Mouse (Mus musculus) hindbrain, postnatal 0 days (tissue): ENCODE results near the gene Stt3a. TPM values are rescaled to one million over a fixed set of nuclear protein-coding genes. Genes with fewer than 3 reads are reported as not detected.

ENCODE experiments used
- ATAC-seq: fragments of 200-750 bp; cut with Nextera tagmentation; 2 replicates; pipeline ENCODE4 v1.8.0; 2017; ENCODE audit warnings: mild to moderate bottlenecking, moderate TSS enrichment, moderate library complexity
- DNase-seq: peaks from one replicate; pipeline ENCODE4 v3.0.0-alpha.2; 2015; ENCODE audit warnings: low spot score
- H3K27ac ChIP-seq: fragments of 300-500 bp; sonication (generic); 2 replicates; pipeline ENCODE4 v1.5.1; 2014; ENCODE audit warnings: mild to moderate bottlenecking
- H3K27me3 ChIP-seq: fragments of 300-500 bp; sonication (generic); 2 replicates; pipeline ENCODE4 v1.6.1; 2014; ENCODE audit warnings: low read length, mixed read lengths; ENCODE audit not compliant: insufficient read depth
- H3K36me3 ChIP-seq: fragments of 300-500 bp; sonication (generic); 2 replicates; pipeline ENCODE4 v1.6.1; 2014; ENCODE audit warnings: low read length, mixed read lengths; ENCODE audit not compliant: insufficient read depth
- H3K4me1 ChIP-seq: fragments of 300-500 bp; sonication (generic); 2 replicates; pipeline ENCODE4 v1.6.1; 2014; ENCODE audit warnings: antibody characterized with exemption, low read length, mixed read lengths; ENCODE audit not compliant: insufficient read depth
- H3K4me2 ChIP-seq: fragments of 300-500 bp; sonication (generic); 2 replicates; pipeline ENCODE4 v1.6.1; 2014; ENCODE audit warnings: low read depth, mild to moderate bottlenecking, low read length, moderate library complexity, mixed read lengths
- H3K4me3 ChIP-seq: fragments of 300-500 bp; sonication (generic); 2 replicates; pipeline ENCODE4 v1.5.1; 2014; ENCODE audit warnings: low read length
- H3K9ac ChIP-seq: fragments of 300-500 bp; sonication (generic); replicated peaks from 2 replicates; pipeline ENCODE4 v1.6.1; 2014; ENCODE audit warnings: mild to moderate bottlenecking, low read length, moderate library complexity, mixed read lengths
- H3K9me3 ChIP-seq: fragments of 300-500 bp; sonication (generic); 2 replicates; pipeline ENCODE4 v1.6.1; 2016; ENCODE audit warnings: low read length, mixed read lengths
- CTCF ChIP-seq: IDR thresholded peaks from 2 replicates; pipeline ENCODE4 v1.5.1; 2016; ENCODE audit warnings: antibody characterized with exemption, control low read depth, low read depth
- WGBS: fragments of 180-500 bp; shearing (Covaris S2); extraction: QIAGEN DNeasy Blood & Tissue Kit; methylation state at CpG from one replicate; pipeline ENCODE4 v1.1.7; 2014; 5-methylcytosine and 5-hydroxymethylcytosine counted together
- polyA plus RNA-seq: library from polyadenylated mRNA; unstranded; fragments of >200 nt; fragmentation: Nextera tagmentation; extraction: Ambion mirVana; gene quantifications from 2 replicates; pipeline ENCODE4 v1.2.1, GENCODE M21; 2015
- total RNA-seq: library from RNA; depleted of rRNA; stranded (reverse); fragments of >200 nt; gene quantifications from 2 replicates; pipeline ENCODE4 v1.2.3, GENCODE M21; 2014; rRNA removed

The Stt3a gene
- total and polyA plus RNA-seq, 2 experiments from 2014 or later = 80.1 to 81.1 TPM

- WGBS = 65% methylated on average over 3 of the region's 3 CpGs
- TF ChIP-seq CTCF = peak; percentile 51
- ATAC-seq = no peak
- Histone ChIP-seq H3K4me2 (no peak overlapping the region), H3K27ac (no peak overlapping the region), H3K4me3 (no peak overlapping the region), H3K36me3 (no peaks in the 10 kb centered on the region), H3K27me3 (no peaks in the 10 kb centered on the region), H3K4me1 (no peaks in the 10 kb centered on the region), H3K9me3 (no peaks in the 10 kb centered on the region), H3K9ac (no peak overlapping the region)
- DNase-seq = peak; percentile 48
Observed at GRCm38 (mm10) chr9:36716624-36717023, 50.9 kb downstream of the Stt3a start.

- 93% methylated on average over 6 of the region's 6 CpGs for WGBS
- TF ChIP-seq CTCF = no peak
- DNase-seq (no peak), ATAC-seq (no peak)
- no peak overlapping the region for H3K4me3 ChIP-seq
- no peak overlapping the region for H3K4me2 ChIP-seq
- H3K36me3 ChIP-seq = no peaks in the 10 kb centered on the region
- H3K4me1 ChIP-seq = no peaks in the 10 kb centered on the region
- H3K27me3 ChIP-seq = no peaks in the 10 kb centered on the region
- no peak overlapping the region for H3K27ac ChIP-seq
- H3K9me3 ChIP-seq = no peaks in the 10 kb centered on the region
- H3K9ac ChIP-seq = no peak overlapping the region
Observed at GRCm38 (mm10) chr9:36707304-36707703, 60.2 kb downstream of the Stt3a start.

DNA sequence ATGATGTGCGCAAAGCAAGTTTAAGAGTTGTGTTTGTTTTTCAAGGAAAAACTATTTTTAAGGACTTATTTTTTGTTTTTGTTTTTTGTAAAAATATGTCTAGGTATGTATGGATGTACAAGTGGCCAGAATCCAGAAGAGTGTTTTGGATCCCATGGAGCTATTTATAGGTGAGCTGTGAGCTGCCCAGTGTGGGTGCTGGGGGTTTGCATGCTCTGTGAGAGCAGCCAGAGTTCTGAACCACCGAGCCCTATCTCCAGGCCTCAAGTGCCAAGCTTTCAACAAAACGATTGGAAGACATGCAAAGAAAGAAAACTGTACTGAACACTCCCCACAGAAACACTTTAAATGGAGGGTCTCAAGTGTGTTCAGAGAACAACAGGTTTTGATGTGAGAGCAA is 61.6 kb downstream of the Stt3a start:
- Histone ChIP-seq H3K4me2 (no peak overlapping the region), H3K4me1 (no peaks in the 10 kb centered on the region), H3K27me3 (no peaks in the 10 kb centered on the region), H3K9ac (no peak overlapping the region), H3K9me3 (no peaks in the 10 kb centered on the region), H3K36me3 (no peaks in the 10 kb centered on the region), H3K27ac (no peak overlapping the region), H3K4me3 (no peak overlapping the region)
- no peak for ATAC-seq
- DNase-seq = no peak
- WGBS = 90% methylated on average over 3 of the region's 3 CpGs
- no peak for TF ChIP-seq CTCF

GRCm38 (mm10) chr9:36694276-36694675 is 73.2 kb downstream of the Stt3a start:
- Histone ChIP-seq H3K27ac (no peak overlapping the region), H3K27me3 (no peaks in the 10 kb centered on the region), H3K4me1 (no peaks in the 10 kb centered on the region), H3K36me3 (no peaks in the 10 kb centered on the region), H3K9ac (no peak overlapping the region), H3K9me3 (no peaks in the 10 kb centered on the region), H3K4me2 (no peak overlapping the region), H3K4me3 (no peak overlapping the region)
- no peak for DNase-seq
- no peak for TF ChIP-seq CTCF
- ATAC-seq = no peak
- 93% methylated on average over 10 of the region's 10 CpGs for WGBS

- Histone ChIP-seq H3K27ac (no peak within 1 kb of the TSS), H3K9ac (no peak within 1 kb of the TSS), H3K4me2 (no peak within 1 kb of the TSS), H3K4me1 (no peaks in the 10 kb centered on the region), H3K9me3 (no peaks in the 10 kb centered on the region), H3K4me3 (no peak within 1 kb of the TSS), H3K27me3 (no peaks in the 10 kb centered on the region), H3K36me3 (no peaks in the 10 kb centered on the region)
- WGBS = 70% methylated on average over 1 of the region's 1 CpGs
- DNase-seq (no peak), ATAC-seq (no peak)
- no peak for TF ChIP-seq CTCF
Observed at GRCm38 (mm10) chr9:36692920-36693319, 74.6 kb downstream of the Stt3a start, which contains the start of gene Acrv1. Gene Acrv1, plus strand, starts transcription at chr9:36693220.

- no peak for TF ChIP-seq CTCF
- Histone ChIP-seq H3K4me3 (no peak overlapping the region), H3K4me2 (no peak overlapping the region), H3K9ac (no peak overlapping the region), H3K4me1 (no peaks in the 10 kb centered on the region), H3K27ac (no peak overlapping the region), H3K36me3 (no peaks in the 10 kb centered on the region), H3K9me3 (no peaks in the 10 kb centered on the region), H3K27me3 (no peaks in the 10 kb centered on the region)
- DNase-seq (peak; percentile 39), ATAC-seq (no peak)
Observed at GRCm38 (mm10) chr9:36687329-36687728, 80.2 kb downstream of the Stt3a start.

DNA sequence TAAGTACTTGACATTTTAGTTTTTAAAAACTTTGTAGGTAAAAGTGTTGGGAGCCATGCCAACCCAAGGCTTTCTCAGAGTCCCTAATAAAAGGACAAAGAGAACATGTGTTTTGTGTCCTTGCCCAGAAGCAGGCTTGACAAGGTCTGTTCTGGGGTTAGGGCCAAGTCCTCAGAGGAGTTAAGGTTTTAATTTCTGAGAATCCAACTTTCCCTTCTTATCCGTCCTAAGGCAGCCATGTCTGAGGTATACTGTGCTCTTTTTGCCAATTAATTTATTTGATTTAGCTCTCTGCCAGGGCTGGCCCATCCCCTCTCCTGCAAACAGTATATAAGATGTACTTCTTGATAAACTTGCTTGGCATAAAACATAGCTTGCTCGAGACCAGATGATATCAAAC is 86.1 kb downstream of the Stt3a start:
- ATAC-seq (no peak), DNase-seq (peak; percentile 2)
- H3K9ac ChIP-seq = no peak overlapping the region
- H3K4me1 ChIP-seq = no peaks in the 10 kb centered on the region
- no peaks in the 10 kb centered on the region for H3K27me3 ChIP-seq
- no peaks in the 10 kb centered on the region for H3K36me3 ChIP-seq
- no peak overlapping the region for H3K27ac ChIP-seq
- no peak for TF ChIP-seq CTCF
- no peak overlapping the region for H3K4me2 ChIP-seq
- WGBS = 61% methylated on average over 2 of the region's 2 CpGs
- H3K4me3 ChIP-seq = no peak overlapping the region
- no peaks in the 10 kb centered on the region for H3K9me3 ChIP-seq

Other genes with a start within 250 kb of the Stt3a start
- not detected in 2 replicates for gene Gm5615, start 225.7 kb downstream of the Stt3a start, total RNA-seq
- gene Gm5615, start 225.7 kb downstream of the Stt3a start, polyA plus RNA-seq = not detected in 2 replicates
- not detected in 2 replicates for gene Gm17689, start 185.0 kb downstream of the Stt3a start, total RNA-seq
- gene Gm17689, start 185.0 kb downstream of the Stt3a start, polyA plus RNA-seq = not detected in 2 replicates
- not detected in 2 replicates for gene A630095E13Rik, start 124.3 kb downstream of the Stt3a start, total RNA-seq
- gene A630095E13Rik, start 124.3 kb downstream of the Stt3a start, polyA plus RNA-seq = not detected in 2 replicates
- not detected in 2 replicates for gene Acrv1, start 74.5 kb downstream of the Stt3a start, total RNA-seq
- gene Acrv1, start 74.5 kb downstream of the Stt3a start, polyA plus RNA-seq = not detected in 2 replicates
- 4.3 and 5.2 TPM in 2 replicates for gene Chek1, start 40.6 kb downstream of the Stt3a start, total RNA-seq
- gene Chek1, start 40.6 kb downstream of the Stt3a start, polyA plus RNA-seq = 5.1 and 5.8 TPM in 2 replicates
- gene Ei24, start 29.7 kb upstream of the Stt3a start, total RNA-seq = 85.0 and 93.2 TPM in 2 replicates
- 105 and 107 TPM in 2 replicates for gene Ei24, start 29.7 kb upstream of the Stt3a start, polyA plus RNA-seq
- 237 and 300 TPM in 2 replicates for gene Fez1, start 54.2 kb upstream of the Stt3a start, total RNA-seq
- 464 and 483 TPM in 2 replicates for gene Fez1, start 54.2 kb upstream of the Stt3a start, polyA plus RNA-seq